ENCODE assay signal across 8 mouse cellular contexts in the genomic region with DNA sequence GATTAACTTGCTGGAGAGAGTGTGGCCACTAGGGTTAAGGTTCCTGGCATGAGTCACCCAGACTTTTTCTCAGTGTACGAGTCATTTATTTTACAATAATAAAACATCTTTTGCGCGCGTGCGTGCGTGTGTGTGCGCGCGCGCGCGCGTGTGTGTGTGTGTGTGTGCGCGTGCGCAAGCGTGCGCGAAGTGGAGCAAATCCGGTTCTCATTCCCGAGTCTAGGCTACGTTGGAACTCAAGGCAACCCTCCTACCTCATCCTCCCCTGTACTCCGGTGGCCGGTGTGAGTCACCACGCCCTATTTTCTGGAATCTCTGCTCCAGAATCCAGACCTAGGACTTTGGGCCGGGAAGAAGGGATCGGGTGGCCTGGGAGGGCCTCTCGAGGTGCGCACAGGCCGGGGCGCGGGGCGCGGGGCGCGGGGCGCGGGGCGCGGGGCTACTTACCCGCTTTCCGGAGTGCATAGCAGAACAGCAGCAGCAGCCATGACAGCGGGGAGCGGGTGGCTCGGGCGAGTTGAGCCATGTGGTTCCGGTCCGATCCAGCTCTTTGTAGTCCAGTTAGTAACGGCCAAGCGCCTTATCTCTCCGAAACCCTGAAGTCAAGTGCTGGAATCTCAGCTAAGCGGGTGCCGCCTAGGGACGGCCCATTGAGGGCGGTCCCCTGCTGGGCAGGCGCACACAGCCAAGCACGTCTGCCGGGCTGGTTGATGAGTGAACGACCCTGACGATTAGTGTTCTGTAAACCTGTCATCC. TPM values are rescaled to one million over a fixed set of nuclear protein-coding genes. Genes with fewer than 3 reads are reported as not detected.
DNase-seq lines count a peak whose midpoint lies in the region; ATAC-seq lines count a peak whose summit lies in the region.

A gene (minus strand): TSS at position 655 of the 756 bp plus-strand sequence.

- no peaks in the 10 kb centered on the region for H3K36me3 ChIP-seq in megakaryocyte, embryonic 14.5 days (replicated peaks; ENCODE audit: low read length)

- peak; percentile 73 for ATAC-seq in inflammation-experienced regulatory T-cells, adult 6 months

- intact Hi-C loops in left cerebral cortex, postnatal 10 days (cut with DNase I) = no loop called here

- DNase-seq in adrenal gland, adult (ENCODE audit: inconsistent age in 2 of 2, low spot score in 1 of 2) = peak; percentile 90 to 96
- DNase-seq in embryo, embryonic 10 days (ENCODE audit: low spot score) = peak; percentile 83
- DNase-seq in gastrocnemius, postnatal 25 days = peak; percentile 76
- peak; percentile 57 to 87 for DNase-seq in left cerebral cortex, postnatal 10 days (ENCODE audit: extremely low spot score in 1 of 2, low spot score in 2 of 2)
- DNase-seq in right cerebral cortex, adult 2 months (ENCODE audit: low spot score in 2 of 2) = peak; percentile 76 to 80
- DNase-seq in urinary bladder, postnatal 4 days (ENCODE audit: low spot score in 2 of 2) = peak; percentile 67 to 69

- no peaks in the 10 kb centered on the region for H3K9me3 ChIP-seq in megakaryocyte, embryonic 14.5 days

- peaks cover 64% of the 10 kb centered on the region for H3K27me3 ChIP-seq in megakaryocyte, embryonic 14.5 days (replicated peaks)

- H3K4me1 ChIP-seq in megakaryocyte, embryonic 14.5 days = peaks cover 31% of the 10 kb centered on the region

- H3K4me3 ChIP-seq in megakaryocyte, embryonic 14.5 days (replicated peaks) = peak within 1 kb of the TSS; percentile 92

RNA-seq across cellular contexts. Expression of the gene that starts here (rescaled TPM):
- 1 to 10 TPM; 5.6 to 6.1 TPM for total RNA-seq in gastrocnemius, postnatal 25 days (2021)
- polyA plus RNA-seq in inflammation-experienced regulatory T-cells, adult 6 months (2017; shearing (Covaris generic)) = 10 to 100 TPM; 14.2 to 23.8 (median 19.6) TPM
- 10 to 100 TPM in 1 of 2 experiments, 1 to 10 TPM in 1; 9.8 to 14.1 TPM for total RNA-seq in left cerebral cortex, postnatal 10 days (2021)
- polyA plus RNA-seq in megakaryocyte, embryonic 14.5 days (2012; ENCODE audit: insufficient read depth, low replicate concordance) = 0.34 TPM in 1 of 2 replicates, not detected in the other

Comparison
In these comparisons a context has a peak if more than half of its experiments do, and no peak if none do; other contexts are left out.
1. Peak in every context shown above with its lines: DNase-seq, ATAC-seq and H3K4me3 ChIP-seq.
2. RNA of the gene that starts here (polyA plus RNA-seq): 14.2 to 23.8 TPM in inflammation-experienced regulatory T-cells, adult 6 months; 0.34 TPM in megakaryocyte, embryonic 14.5 days; every median in the first group is over 10 times any median in the second.